Mouse (Mus musculus) spleen, adult 2 months (tissue): ENCODE results near the gene BC030499. TPM values are rescaled to one million over a fixed set of nuclear protein-coding genes. Genes with fewer than 3 reads are reported as not detected.

Experiments
- DNase-seq, 2 experiments: peaks; one replicate each; pipeline versions ENCODE4 v3.0.0 to v3.0.0-alpha.2; 2012 to 2021; ENCODE audit warnings: low spot score in 2 of 2, low read depth in 1 of 2
- H3K27ac ChIP-seq: fragments of 200-500 bp; 2 replicates; pipeline ENCODE4 v1.5.1; 2012; ENCODE audit warnings: low read length, inconsistent platforms; ENCODE audit not compliant: insufficient read depth
- H3K27me3 ChIP-seq: fragments of 200-500 bp; 2 replicates; pipeline ENCODE4 v1.6.1; 2012; ENCODE audit warnings: mild to moderate bottlenecking, moderate library complexity, low read length, inconsistent platforms; ENCODE audit not compliant: control insufficient read depth, insufficient read depth
- H3K36me3 ChIP-seq: fragments of 200-500 bp; 2 replicates; pipeline ENCODE4 v1.6.1; 2012; ENCODE audit warnings: mild to moderate bottlenecking, low read length, inconsistent platforms; ENCODE audit not compliant: control insufficient read depth, insufficient read depth
- H3K4me1 ChIP-seq: fragments of 200-500 bp; 2 replicates; pipeline ENCODE4 v1.6.1; 2011; ENCODE audit warnings: inconsistent platforms; ENCODE audit not compliant: control insufficient read depth, insufficient read depth, insufficient read length
- H3K4me3 ChIP-seq: fragments of 200-500 bp; 2 replicates; pipeline ENCODE4 v1.5.1; 2011; ENCODE audit warnings: mild to moderate bottlenecking, inconsistent platforms; ENCODE audit not compliant: insufficient read depth, insufficient read length; ENCODE audit errors: extremely low read depth
- CTCF ChIP-seq: fragments of 200-500 bp; IDR thresholded peaks from 2 replicates; pipeline ENCODE4 v1.5.1; 2011; ENCODE audit warnings: mild to moderate bottlenecking, inconsistent platforms; ENCODE audit not compliant: insufficient read depth, insufficient read length, insufficient replicate concordance; ENCODE audit errors: extremely low read depth
- POLR2A ChIP-seq: fragments of 200-500 bp; IDR thresholded peaks from 2 replicates; pipeline ENCODE4 v1.6.1; 2011; ENCODE audit warnings: low read depth, low read length, inconsistent platforms
- WGBS: fragments of 180-500 bp; shearing (Covaris S2); methylation state at CpG from one replicate; pipeline ENCODE4 v1.1.7; 2018; 5-methylcytosine and 5-hydroxymethylcytosine counted together
- polyA plus RNA-seq: library from polyadenylated mRNA; depleted of rRNA; stranded (reverse); fragments of >200 nt; gene quantifications from 2 replicates; pipeline ENCODE4 v1.2.3, GENCODE M21; 2012

Gene BC030499
- polyA plus RNA-seq, 1 experiment = 0.32 TPM

GRCm38 (mm10) chr11:78310861-78311511, 20.3 kb downstream of the BC030499 start:
- DNase-seq = no peak
- 88% methylated on average over 8 of the region's 8 CpGs for WGBS
- Histone ChIP-seq H3K4me3 (no peak overlapping the region), H3K36me3 (no peaks in the 10 kb centered on the region), H3K4me1 (peaks cover 4% of the 10 kb centered on the region; the same call in 1 of the 2 replicates), H3K27ac (0 out of 2 replicates have a peak overlapping the region, but pooled peaks have one; percentile 10), H3K27me3 (no peaks in the 10 kb centered on the region)
- TF ChIP-seq CTCF = no peak
- no peak for TF ChIP-seq POLR2A

GRCm38 (mm10) chr11:78313662-78314061, 23.0 kb downstream of the BC030499 start:
- TF ChIP-seq POLR2A (no peak), CTCF (no peak)
- WGBS = 89% methylated on average over 2 of the region's 2 CpGs
- Histone ChIP-seq H3K36me3 (no peaks in the 10 kb centered on the region), H3K4me3 (no peak overlapping the region), H3K4me1 (peaks cover 4% of the 10 kb centered on the region; the same call in 1 of the 2 replicates), H3K27ac (no peak overlapping the region), H3K27me3 (no peaks in the 10 kb centered on the region)
- DNase-seq = no peak

GRCm38 (mm10) chr11:78318411-78318810, 27.8 kb downstream of the BC030499 start:
- 94% methylated on average over 2 of the region's 2 CpGs for WGBS

GRCm38 (mm10) chr11:78322076-78322831, 31.6 kb downstream of the BC030499 start:
- Histone ChIP-seq H3K36me3 (no peaks in the 10 kb centered on the region; the same call in 1 of the 2 replicates), H3K4me3 (no peak overlapping the region), H3K4me1 (peaks cover 10% of the 10 kb centered on the region), H3K27me3 (no peaks in the 10 kb centered on the region), H3K27ac (no peak overlapping the region)
- WGBS = 85% methylated on average over 2 of the region's 2 CpGs
- TF ChIP-seq POLR2A (no peak), CTCF (no peak)
- no peak for DNase-seq

More at GRCm38 (mm10) chr11:78318411-78318810, 27.8 kb downstream of the BC030499 start:
- H3K4me1 ChIP-seq = peaks cover 10% of the 10 kb centered on the region
- no peak for TF ChIP-seq POLR2A
- no peak for TF ChIP-seq CTCF
- H3K4me3 ChIP-seq = no peak overlapping the region
- no peaks in the 10 kb centered on the region for H3K27me3 ChIP-seq
- no peak overlapping the region for H3K27ac ChIP-seq
- DNase-seq = no peak
- no peaks in the 10 kb centered on the region; the same call in 1 of the 2 replicates for H3K36me3 ChIP-seq

- no peak for TF ChIP-seq CTCF
- no peak for TF ChIP-seq POLR2A
- Histone ChIP-seq H3K27me3 (no peaks in the 10 kb centered on the region), H3K27ac (no peak within 1 kb of the TSS), H3K4me3 (peak within 1 kb of the TSS; percentile 35), H3K36me3 (no peaks in the 10 kb centered on the region; the same call in 1 of the 2 replicates), H3K4me1 (peaks cover 10% of the 10 kb centered on the region)
- peak; percentile 78 to 87 for DNase-seq
- WGBS = 11% methylated on average over 15 of the region's 15 CpGs
Measured at GRCm38 (mm10) chr11:78322860-78323259, 32.2 kb downstream of the BC030499 start, which contains the start of gene Aldoc. Gene Aldoc (plus strand): TSS chr11:78322968.

- no peak for TF ChIP-seq CTCF
- no peak for TF ChIP-seq POLR2A
- Histone ChIP-seq H3K27ac (no peak overlapping the region), H3K4me1 (peaks cover 11% of the 10 kb centered on the region), H3K36me3 (no peaks in the 10 kb centered on the region; the same call in 1 of the 2 replicates), H3K4me3 (no peak overlapping the region), H3K27me3 (no peaks in the 10 kb centered on the region)
- WGBS = 89% methylated on average over 15 of the region's 15 CpGs
- DNase-seq = no peak
Measured at GRCm38 (mm10) chr11:78324000-78324785, 33.6 kb downstream of the BC030499 start.
